Mouse (Mus musculus) megakaryocyte progenitor cell, adult 5-6 weeks (primary cell): ENCODE data around the gene Dst. TPM values are rescaled to one million over a fixed set of nuclear protein-coding genes. Genes with fewer than 3 reads are reported as not detected.
A peak's percentile ranks its signal among the peaks of the same experiment; 100 is the strongest.

ENCODE experiments used
- ATAC-seq: replicated peaks from 2 replicates; pipeline ENCODE4 v1.8.0; 2016; ENCODE audit warnings: mild to moderate bottlenecking, moderate TSS enrichment, inconsistent platforms; ENCODE audit not compliant: poor library complexity
- total RNA-seq, 2 experiments: library from RNA; stranded (forward) in 1 of 2; stranded (reverse) in 1 of 2; fragments of 157-497, 149-512 nt in 1 of 2; fragments of 200-1000 nt in 1 of 2; gene quantifications; 2 replicates each; pipeline versions ENCODE4 v1.2.3 to v1.2.4; 2015 to 2017

Gene Dst
- total RNA-seq (2015) = 0.51 and 3.2 TPM in 2 replicates
- 1.3 and 5.4 TPM in 2 replicates for total RNA-seq (2017)

- no peak for ATAC-seq
Observed at GRCm38 (mm10) chr1:33908191-33908962, at the start of gene Dst. Gene Dst (plus strand): TSS chr1:33908225.

- ATAC-seq = no peak
Observed at GRCm38 (mm10) chr1:33869031-33869430, 39.0 kb upstream of the Dst start.

GRCm38 (mm10) chr1:33869437-33869836 lies 38.6 kb upstream of the Dst start:
- no peak for ATAC-seq

GRCm38 (mm10) chr1:33873561-33873960 lies 34.5 kb upstream of the Dst start:
- no peak for ATAC-seq

GRCm38 (mm10) chr1:33875691-33876090 lies 32.3 kb upstream of the Dst start:
- no peak for ATAC-seq

- ATAC-seq = 0 out of 2 replicates have a peak, but pooled peaks have one; percentile 54
Observed at GRCm38 (mm10) chr1:33876416-33876815, 31.6 kb upstream of the Dst start.

GRCm38 (mm10) chr1:33878170-33878569 lies 29.9 kb upstream of the Dst start:
- no peak for ATAC-seq

- ATAC-seq = peak; percentile 99
Observed at GRCm38 (mm10) chr1:33883102-33883839, 24.8 kb upstream of the Dst start.

- ATAC-seq = peak; percentile 50; the same call in 1 of the 2 replicates
Observed at GRCm38 (mm10) chr1:33892784-33893183, 15.2 kb upstream of the Dst start.

GRCm38 (mm10) chr1:33896116-33896515 lies 11.9 kb upstream of the Dst start:
- no peak for ATAC-seq

- ATAC-seq = no peak
Observed at GRCm38 (mm10) chr1:33896666-33897065, 11.4 kb upstream of the Dst start.

- ATAC-seq = no peak
Observed at GRCm38 (mm10) chr1:33897426-33897825, 10.6 kb upstream of the Dst start.

- peak; percentile 46 for ATAC-seq
Observed at GRCm38 (mm10) chr1:33898373-33898772, 9.7 kb upstream of the Dst start.

GRCm38 (mm10) chr1:33900175-33900574 lies 7.8 kb upstream of the Dst start:
- ATAC-seq = no peak

- peak; percentile 80 for ATAC-seq
Observed at GRCm38 (mm10) chr1:33903587-33903986, 4.4 kb upstream of the Dst start.

GRCm38 (mm10) chr1:33906216-33906615 lies 1.8 kb upstream of the Dst start:
- no peak for ATAC-seq

GRCm38 (mm10) chr1:33906927-33907326 lies 1.1 kb upstream of the Dst start:
- no peak for ATAC-seq

GRCm38 (mm10) chr1:33907421-33908190 lies 419 bp upstream of the Dst start, which contains the start of gene Bend6:
Gene Bend6 (minus strand): TSS chr1:33907816.
- peak; percentile 56 for ATAC-seq

GRCm38 (mm10) chr1:33911589-33911988 lies 3.6 kb downstream of the Dst start:
- no peak for ATAC-seq

- ATAC-seq = peak; percentile 47
Observed at GRCm38 (mm10) chr1:33916554-33916953, 8.5 kb downstream of the Dst start.

- no peak for ATAC-seq
Observed at GRCm38 (mm10) chr1:33922975-33923374, 14.9 kb downstream of the Dst start.
